Mouse (Mus musculus): ENCODE results near the gene Mpdu1.
"Not testable (repeated sequence)": the region's sequence is repeated elsewhere in the genome, so short reads cannot be mapped to it uniquely, and the experiment has no call there.

Mpdu1 gene

GRCm38 (mm10) chr11:69621571-69622268 is 40.7 kb downstream of the Mpdu1 start, which contains the start of gene Sat2:
Gene Sat2 (plus strand): TSS chr11:69622024.
- DNase-seq (ENCODE audit: low read depth) = no peak

GRCm38 (mm10) chr11:69620394-69621081 is 41.9 kb downstream of the Mpdu1 start:
- DNase-seq (ENCODE audit: low read depth) = no peak

GRCm38 (mm10) chr11:69617805-69618204 is 44.6 kb downstream of the Mpdu1 start, which contains the start of gene Shbg:
Gene Shbg (minus strand): TSS chr11:69617905.
- no peak for DNase-seq (ENCODE audit: low read depth)

- no peak for DNase-seq (ENCODE audit: low read depth)
Observed at GRCm38 (mm10) chr11:69616781-69617180, 45.7 kb downstream of the Mpdu1 start.

- not testable (repeated sequence) for DNase-seq (ENCODE audit: low read depth)
Observed at GRCm38 (mm10) chr11:69614257-69614588, 48.2 kb downstream of the Mpdu1 start.

- DNase-seq (ENCODE audit: low read depth) = peak; percentile 48
Observed at GRCm38 (mm10) chr11:69613553-69614256, 48.7 kb downstream of the Mpdu1 start.

- no peak for DNase-seq (ENCODE audit: low read depth)
Observed at GRCm38 (mm10) chr11:69610899-69611298, 51.5 kb downstream of the Mpdu1 start.

- DNase-seq (ENCODE audit: low read depth) = no peak
Observed at GRCm38 (mm10) chr11:69609416-69609815, 53.0 kb downstream of the Mpdu1 start.

GRCm38 (mm10) chr11:69608525-69608924 is 53.9 kb downstream of the Mpdu1 start:
- no peak for DNase-seq (ENCODE audit: low read depth)

- no peak for DNase-seq (ENCODE audit: low read depth)
Observed at GRCm38 (mm10) chr11:69606832-69607231, 55.6 kb downstream of the Mpdu1 start.

Data from 416B (cell line).